Mouse (Mus musculus): ENCODE measurements around the gene Shisa7. TPM values are rescaled to one million over a fixed set of nuclear protein-coding genes. Genes with fewer than 3 reads are reported as not detected.

Shisa7 gene
- polyA plus RNA-seq, 2 experiments: 0.01 TPM; not detected in 1

DNA sequence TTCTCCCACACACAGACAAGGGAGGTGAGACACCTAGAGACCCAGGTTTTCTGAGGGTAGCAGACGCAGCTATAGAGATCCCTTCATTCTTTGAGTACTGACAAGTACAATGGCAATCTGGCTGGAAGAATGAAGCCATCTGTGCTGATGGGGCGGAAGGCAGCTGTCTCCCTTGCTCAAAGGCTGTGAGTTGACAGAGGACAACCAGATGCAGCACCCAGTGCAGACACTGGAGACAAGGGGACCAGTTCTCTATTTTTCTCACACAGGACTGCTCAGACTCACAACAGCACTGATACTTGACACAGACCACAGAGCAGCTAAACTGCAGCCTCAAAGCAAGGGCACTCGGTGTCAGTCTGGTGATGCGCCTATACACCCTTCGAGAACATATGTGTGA, 2.4 kb downstream of the Shisa7 start:
- no peak for ATAC-seq (ENCODE audit: insufficient read depth)
- WGBS (ENCODE audit: insufficient replicate concordance): 47% methylated on average over 5 of the region's 5 CpGs
- Histone ChIP-seq H3K36me3 (replicated peaks; ENCODE audit: control insufficient read depth, insufficient read depth, low read depth) (no peaks in the 10 kb centered on the region), H3K27ac (no peak overlapping the region), H3K4me3 (ENCODE audit: insufficient read depth in 1 of 2, low read depth in 2 of 2, low read length in 2 of 2) (no peak overlapping the region), H3K4me1 (replicated peaks; ENCODE audit: control insufficient read depth in 2 of 2, insufficient read depth in 2 of 2, low read length in 1 of 2) (no peaks in the 10 kb centered on the region), H3K4me2 (ENCODE audit: low read depth) (no peak overlapping the region), H3K9ac (replicated peaks) (no peak overlapping the region), H3K27me3 (ENCODE audit: control insufficient read depth, insufficient read depth, low read length) (peaks cover 61% of the 10 kb centered on the region), H3K9me3 (ENCODE audit: control insufficient read depth, low read length) (no peaks in the 10 kb centered on the region)
- no peak for TF ChIP-seq EP300 (IDR thresholded peaks at IDR 0.05; ENCODE audit: low read depth)
- no peak for TF ChIP-seq CTCF (IDR thresholded peaks at IDR 0.05; ENCODE audit: low read depth)
- DNase-seq (ENCODE audit: low read depth in 3 of 3, low spot score in 3 of 3): no peak

DNA sequence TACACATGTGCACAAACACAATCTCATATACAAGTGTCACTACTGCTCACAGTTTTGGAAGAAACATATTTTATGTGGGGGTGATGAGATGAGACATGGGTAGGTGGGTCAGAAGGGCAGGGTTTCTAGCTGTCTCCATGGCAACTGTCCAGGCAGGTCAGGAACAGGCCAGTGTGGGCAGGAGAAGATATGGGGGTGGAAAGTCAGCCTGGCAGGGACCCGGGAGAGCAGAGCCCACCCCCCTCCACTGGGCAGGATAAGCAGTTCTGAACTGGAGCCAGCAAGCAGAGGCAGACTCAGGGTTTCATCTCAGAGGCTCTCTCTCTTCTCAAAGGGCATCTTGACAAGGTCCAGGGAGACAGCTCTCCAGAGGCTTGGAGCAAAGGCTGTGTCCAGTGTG, 6.9 kb downstream of the Shisa7 start:
- Histone ChIP-seq H3K27ac (no peak overlapping the region), H3K36me3 (replicated peaks; ENCODE audit: control insufficient read depth, insufficient read depth, low read depth) (no peaks in the 10 kb centered on the region), H3K27me3 (ENCODE audit: control insufficient read depth, insufficient read depth, low read length) (peaks cover 57% of the 10 kb centered on the region), H3K9ac (replicated peaks) (no peak overlapping the region), H3K4me1 (replicated peaks; ENCODE audit: control insufficient read depth in 2 of 2, insufficient read depth in 2 of 2, low read length in 1 of 2) (no peaks in the 10 kb centered on the region), H3K4me3 (ENCODE audit: insufficient read depth in 1 of 2, low read depth in 2 of 2, low read length in 2 of 2) (no peak overlapping the region), H3K9me3 (ENCODE audit: control insufficient read depth, low read length) (no peaks in the 10 kb centered on the region), H3K4me2 (ENCODE audit: low read depth) (no peak overlapping the region)
- DNase-seq (ENCODE audit: low read depth in 3 of 3, low spot score in 3 of 3) (no peak), ATAC-seq (ENCODE audit: insufficient read depth) (no peak)
- TF ChIP-seq CTCF (IDR thresholded peaks at IDR 0.05; ENCODE audit: low read depth): no peak
- no peak for TF ChIP-seq EP300 (IDR thresholded peaks at IDR 0.05; ENCODE audit: low read depth)
- WGBS (ENCODE audit: insufficient replicate concordance): 20% methylated on average over 1 of the region's 1 CpGs

DNA sequence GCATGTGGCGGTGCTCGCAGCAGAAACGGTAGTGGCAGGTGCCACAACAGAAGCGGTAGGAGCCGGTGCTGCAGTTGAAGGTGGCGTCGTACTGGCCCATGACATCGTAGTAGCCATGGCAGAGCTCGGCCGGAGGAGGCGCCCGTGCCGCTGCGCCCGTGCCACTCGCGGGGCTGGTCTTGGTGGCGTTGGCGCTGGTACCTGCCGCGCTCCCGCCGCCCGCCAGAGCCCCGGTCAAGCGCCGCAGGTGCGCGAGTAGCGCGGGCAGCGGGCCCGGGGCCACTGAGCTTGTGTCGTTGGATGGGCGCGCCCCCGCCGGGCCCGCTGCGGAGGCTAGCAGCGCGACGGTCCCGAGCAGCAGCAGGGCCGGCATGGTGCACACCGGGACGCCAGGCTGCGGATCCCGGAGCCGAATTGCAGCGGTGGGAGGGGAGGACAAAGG, 8.1 kb downstream of the Shisa7 start:
- no peak for TF ChIP-seq EP300 (IDR thresholded peaks at IDR 0.05; ENCODE audit: low read depth)
- TF ChIP-seq CTCF (IDR thresholded peaks at IDR 0.05; ENCODE audit: low read depth): peak; percentile 47
- H3K4me3 ChIP-seq (ENCODE audit: insufficient read depth in 1 of 2, low read depth in 2 of 2, low read length in 2 of 2): peak overlapping the region in 1 of 2 experiments; percentile 1; a peak in 2 of 4 replicates
- no peak overlapping the region for H3K9ac ChIP-seq (replicated peaks)
- H3K27me3 ChIP-seq (ENCODE audit: control insufficient read depth, insufficient read depth, low read length): peaks cover 45% of the 10 kb centered on the region
- H3K27ac ChIP-seq: no peak overlapping the region
- H3K9me3 ChIP-seq (ENCODE audit: control insufficient read depth, low read length): no peaks in the 10 kb centered on the region
- ATAC-seq (ENCODE audit: insufficient read depth) (no peak), DNase-seq (ENCODE audit: low read depth in 3 of 3, low spot score in 3 of 3) (no peak)
- peak overlapping the region; percentile 42 for H3K4me2 ChIP-seq (ENCODE audit: low read depth)
- H3K4me1 ChIP-seq (replicated peaks; ENCODE audit: control insufficient read depth in 2 of 2, insufficient read depth in 2 of 2, low read length in 1 of 2): no peaks in the 10 kb centered on the region
- no peaks in the 10 kb centered on the region for H3K36me3 ChIP-seq (replicated peaks; ENCODE audit: control insufficient read depth, insufficient read depth, low read depth)
- WGBS (ENCODE audit: insufficient replicate concordance): under 1% methylated on average over 51 of the region's 51 CpGs

DNA sequence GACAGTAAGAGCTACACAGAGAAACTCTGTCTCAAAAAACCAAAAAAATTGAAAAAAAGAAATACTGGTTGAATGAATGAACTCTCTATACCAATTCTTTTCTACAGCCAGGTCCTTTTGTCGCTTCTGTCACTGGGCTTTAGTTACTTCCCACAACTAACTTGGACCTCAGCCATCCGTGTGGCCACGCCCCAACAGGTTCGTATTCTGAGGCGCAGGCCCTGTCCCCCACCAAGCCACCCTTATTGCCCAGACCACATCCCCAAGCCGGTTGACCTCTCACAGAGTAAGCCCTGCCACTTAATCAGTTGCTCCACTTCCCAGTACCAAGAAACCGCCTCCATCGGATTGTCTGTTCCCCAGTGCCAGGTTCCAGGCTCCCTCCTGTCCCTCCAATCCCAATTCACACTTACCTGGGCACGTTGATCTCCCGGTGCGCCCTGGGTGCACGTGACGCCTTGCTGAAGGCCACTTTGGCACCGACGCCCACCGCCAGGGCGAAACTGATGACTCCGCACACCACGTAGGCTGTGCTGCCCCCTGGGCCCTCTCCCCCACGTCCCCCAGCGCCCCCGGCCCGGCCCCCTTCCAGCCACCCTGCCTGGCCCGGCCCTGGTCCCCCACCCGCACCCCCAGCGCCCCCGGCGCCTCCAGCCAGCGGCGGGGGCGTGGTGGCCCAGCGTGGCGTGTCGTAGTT, 8.7 kb downstream of the Shisa7 start:
- WGBS (ENCODE audit: insufficient replicate concordance): 5% methylated on average over 34 of the region's 34 CpGs
- ATAC-seq (ENCODE audit: insufficient read depth) (no peak), DNase-seq (ENCODE audit: low read depth in 3 of 3, low spot score in 3 of 3) (no peak)
- Histone ChIP-seq H3K36me3 (replicated peaks; ENCODE audit: control insufficient read depth, insufficient read depth, low read depth) (no peaks in the 10 kb centered on the region), H3K4me1 (replicated peaks; ENCODE audit: control insufficient read depth in 2 of 2, insufficient read depth in 2 of 2, low read length in 1 of 2) (no peaks in the 10 kb centered on the region), H3K9ac (replicated peaks) (no peak overlapping the region), H3K4me2 (ENCODE audit: low read depth) (peak overlapping the region; percentile 42), H3K9me3 (ENCODE audit: control insufficient read depth, low read length) (no peaks in the 10 kb centered on the region), H3K27ac (no peak overlapping the region), H3K27me3 (ENCODE audit: control insufficient read depth, insufficient read depth, low read length) (peaks cover 42% of the 10 kb centered on the region), H3K4me3 (ENCODE audit: insufficient read depth in 1 of 2, low read depth in 2 of 2, low read length in 2 of 2) (no peak overlapping the region)
- TF ChIP-seq EP300 (IDR thresholded peaks at IDR 0.05; ENCODE audit: low read depth): no peak
- TF ChIP-seq CTCF (IDR thresholded peaks at IDR 0.05; ENCODE audit: low read depth): no peak

DNA sequence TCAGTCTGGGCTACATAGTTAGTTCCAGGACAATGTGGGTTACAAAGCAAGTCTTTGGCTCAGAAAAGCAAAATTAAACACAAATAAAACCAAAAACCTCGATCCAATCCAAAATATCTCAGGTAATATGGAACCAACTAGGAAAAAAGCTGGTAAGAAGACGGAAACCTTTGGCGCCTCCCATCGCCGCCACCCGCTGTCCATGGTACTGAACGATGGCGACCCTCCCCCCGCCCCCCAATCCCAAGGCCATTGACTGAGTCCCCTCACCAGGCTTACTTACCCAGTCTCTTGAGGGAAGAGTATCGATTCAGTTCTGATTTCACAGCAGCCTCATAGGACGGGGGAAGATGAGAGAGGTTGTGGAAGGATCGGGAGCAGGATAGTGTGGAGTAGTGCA, 14.0 kb downstream of the Shisa7 start:
- Histone ChIP-seq H3K27me3 (ENCODE audit: control insufficient read depth, insufficient read depth, low read length) (peaks cover 14% of the 10 kb centered on the region), H3K9me3 (ENCODE audit: control insufficient read depth, low read length) (no peaks in the 10 kb centered on the region), H3K36me3 (replicated peaks; ENCODE audit: control insufficient read depth, insufficient read depth, low read depth) (no peaks in the 10 kb centered on the region), H3K4me1 (replicated peaks; ENCODE audit: control insufficient read depth in 2 of 2, insufficient read depth in 2 of 2, low read length in 1 of 2) (no peaks in the 10 kb centered on the region), H3K4me2 (ENCODE audit: low read depth) (no peak overlapping the region), H3K27ac (no peak overlapping the region), H3K4me3 (ENCODE audit: insufficient read depth in 1 of 2, low read depth in 2 of 2, low read length in 2 of 2) (no peak overlapping the region), H3K9ac (replicated peaks) (no peak overlapping the region)
- ATAC-seq (ENCODE audit: insufficient read depth) (no peak), DNase-seq (ENCODE audit: low read depth in 3 of 3, low spot score in 3 of 3) (no peak)
- TF ChIP-seq EP300 (IDR thresholded peaks at IDR 0.05; ENCODE audit: low read depth) (no peak), CTCF (IDR thresholded peaks at IDR 0.05; ENCODE audit: low read depth) (no peak)
- 4% methylated on average over 12 of the region's 12 CpGs for WGBS (ENCODE audit: insufficient replicate concordance)
